Mouse (Mus musculus) c-Kit-positive CD71-negative TER-119-negative erythroid progenitor cells, embryonic 14.5 days (primary cell): ENCODE results near the gene Sh2b1.

Experiments
- DNase-seq: peaks from one replicate; pipeline ENCODE4 v3.0.0-alpha.2; 2013; ENCODE audit warnings: low read depth

Sh2b1 gene

DNA sequence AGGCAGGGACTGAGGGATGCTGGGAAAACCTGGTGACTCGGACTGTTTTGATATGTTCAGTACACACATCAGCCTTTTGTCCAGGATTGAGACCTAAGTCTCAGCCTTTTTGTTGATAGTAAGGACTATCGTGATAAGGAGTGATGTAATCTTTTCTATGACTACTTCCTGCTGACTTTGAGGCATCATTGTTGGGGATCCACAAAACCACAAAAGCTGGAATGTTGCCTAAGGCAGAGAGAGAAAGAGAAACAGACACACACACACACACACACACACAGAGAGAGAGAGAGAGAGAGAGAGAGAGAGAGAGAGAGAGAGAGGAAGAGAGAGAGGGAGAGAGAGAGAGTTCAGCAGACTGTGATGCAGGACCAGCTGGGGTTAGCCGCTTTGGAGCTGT is 56.7 kb downstream of the Sh2b1 start:
- no peak for DNase-seq

DNA sequence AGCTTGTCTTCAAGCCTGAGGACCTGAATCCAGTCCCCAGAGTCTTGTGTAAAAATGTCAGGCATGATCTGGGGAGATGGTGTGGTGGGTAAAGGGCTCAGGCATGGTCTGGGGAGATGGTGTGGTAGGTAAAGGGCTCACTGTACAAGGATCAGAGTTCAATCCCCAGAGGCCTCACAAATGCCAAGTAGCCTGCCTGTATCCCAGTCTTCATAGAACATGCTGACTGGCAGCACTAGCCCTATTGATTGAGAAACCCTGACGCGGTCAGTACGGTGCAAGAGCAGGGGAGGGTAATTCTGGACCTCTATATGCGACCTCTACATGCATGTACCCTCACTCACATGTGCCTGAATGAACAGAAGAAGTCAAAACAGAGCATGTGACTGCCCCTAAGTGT is 57.6 kb downstream of the Sh2b1 start:
- no peak for DNase-seq

- DNase-seq, result no peak
Observed at GRCm38 (mm10) chr7:126417045-126417444, 58.2 kb downstream of the Sh2b1 start.
